Mouse (Mus musculus) layer of hippocampus, adult 8-10 months (tissue): ENCODE data around the gene Phf20. TPM values are rescaled to one million over a fixed set of nuclear protein-coding genes. Genes with fewer than 3 reads are reported as not detected.
"Not testable (repeated sequence)": the region's sequence is repeated elsewhere in the genome, so short reads cannot be mapped to it uniquely, and the experiment has no call there.

Experiments used
- DNase-seq, 2 experiments: peaks; one replicate each; pipeline ENCODE4 v3.0.0; 2022; ENCODE audit warnings: low spot score in 2 of 2
- total RNA-seq, 4 experiments: library from RNA; stranded (reverse); gene quantifications; 2 replicates each; pipeline ENCODE4 v1.2.4; 2022

Phf20 gene
- total RNA-seq, result 100 to 1,000 TPM in 3 of 4 experiments, 10 to 100 TPM in 1; 98.7 to 122 (median 109) TPM

DNA sequence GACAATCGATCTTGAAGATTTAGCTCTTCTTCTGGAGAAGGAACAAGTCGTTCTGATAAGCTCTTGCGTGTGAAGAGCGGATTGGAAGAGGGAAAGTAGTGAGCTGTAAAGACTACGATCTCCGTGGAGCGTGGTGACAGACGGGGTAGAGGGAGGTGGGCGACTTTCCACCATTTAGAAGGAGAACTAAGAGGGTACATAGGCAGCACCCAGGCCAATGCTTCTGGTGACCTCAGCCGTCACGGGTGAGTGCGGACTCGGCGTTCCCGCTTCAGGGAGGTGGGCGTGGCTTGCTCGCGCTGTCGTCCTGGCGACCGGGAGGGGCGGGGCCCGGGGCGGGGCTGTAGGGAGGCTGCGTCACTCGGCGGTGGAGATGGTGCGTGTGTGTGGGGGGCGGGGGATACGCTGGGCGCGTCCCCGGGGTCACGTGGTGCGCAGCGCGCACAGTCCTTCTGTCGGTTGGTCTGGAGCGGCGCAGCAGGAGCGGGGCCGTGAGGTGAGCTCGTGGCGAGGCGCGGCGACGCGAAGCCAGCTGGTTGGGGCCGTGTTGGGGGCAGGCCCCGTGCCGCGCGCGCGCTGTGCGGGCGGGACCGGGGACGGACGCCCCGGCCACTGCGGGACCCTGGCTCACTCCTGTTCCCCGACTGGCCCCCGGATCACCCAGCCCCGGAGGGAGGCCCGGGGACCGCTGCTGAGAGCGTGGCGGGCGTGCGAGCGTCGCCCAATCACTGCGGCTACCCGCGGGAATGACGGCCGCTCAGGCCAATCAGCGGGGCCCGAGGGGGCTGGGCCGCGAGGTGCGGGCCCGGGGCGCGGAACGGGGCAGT is at the start of gene Phf20:
Gene Phf20 (plus strand): TSS at position 165 of the 827 bp plus-strand sequence.
- DNase-seq, result peak; percentile 95 to 96

DNA sequence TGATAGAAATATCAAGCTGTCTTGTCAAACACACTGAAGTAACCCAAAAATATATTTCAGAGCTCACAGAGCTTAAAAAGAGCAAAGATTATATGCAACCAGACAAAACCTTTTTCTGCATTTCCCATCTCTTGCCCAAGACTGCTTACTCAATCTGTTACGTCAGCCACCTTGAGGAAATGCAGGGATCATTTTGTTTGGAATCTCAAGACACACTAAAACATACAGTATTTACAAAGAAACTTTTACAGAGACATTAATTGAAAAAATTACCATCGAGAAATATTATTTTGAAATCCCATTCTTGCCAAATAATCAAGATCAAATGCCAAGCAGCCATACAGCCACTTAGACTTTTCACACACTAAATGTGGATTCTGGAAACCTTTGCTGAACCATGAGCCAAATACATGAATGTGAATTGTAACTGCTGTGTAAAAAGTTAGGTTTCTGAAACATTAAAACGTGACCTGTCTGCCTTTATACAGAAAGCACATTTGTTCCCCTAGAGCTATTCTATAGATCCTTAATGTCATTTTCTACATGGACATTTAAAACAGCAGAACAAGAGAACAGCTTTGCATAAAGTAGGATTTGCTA is 48.9 kb upstream of the Phf20 start:
- no peak for DNase-seq

DNA sequence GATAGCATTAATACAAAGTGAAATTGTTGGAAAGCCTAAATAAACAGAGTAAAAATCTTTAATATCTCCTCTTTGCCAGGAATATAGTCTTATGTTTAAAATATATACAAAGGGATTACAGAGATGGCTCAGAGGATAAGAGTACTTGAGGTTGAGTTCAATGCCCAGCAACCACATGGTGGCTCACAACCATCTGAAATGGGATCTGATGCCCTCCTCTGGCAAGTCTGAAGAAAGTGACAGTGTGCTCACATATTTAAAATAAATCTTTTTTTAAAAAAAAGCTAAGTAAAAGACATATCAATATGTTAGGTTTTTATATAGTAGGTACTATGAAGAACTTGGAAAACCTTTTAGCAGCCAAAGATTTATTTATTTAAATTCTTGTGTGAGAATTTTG is 44.7 kb upstream of the Phf20 start:
- DNase-seq, result no peak

DNA sequence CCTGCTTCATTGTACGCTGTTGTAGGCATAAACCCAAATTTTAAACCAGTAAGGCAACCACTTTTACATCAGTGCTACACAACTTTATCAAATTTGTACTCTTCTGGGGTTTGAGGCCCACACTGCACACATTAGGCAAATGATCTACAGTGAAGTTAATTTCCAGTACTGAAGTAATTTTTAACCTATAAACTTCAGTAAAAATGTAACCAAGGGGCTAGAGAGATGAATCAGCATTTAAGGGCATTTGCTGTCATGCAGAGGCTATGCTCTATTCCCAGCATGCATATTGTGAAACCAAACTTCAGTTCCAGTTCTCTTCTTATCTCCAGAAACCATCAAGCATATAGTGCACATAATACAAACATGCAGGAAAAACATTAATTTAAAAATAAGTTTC is 30.8 kb upstream of the Phf20 start:
- no peak for DNase-seq

DNA sequence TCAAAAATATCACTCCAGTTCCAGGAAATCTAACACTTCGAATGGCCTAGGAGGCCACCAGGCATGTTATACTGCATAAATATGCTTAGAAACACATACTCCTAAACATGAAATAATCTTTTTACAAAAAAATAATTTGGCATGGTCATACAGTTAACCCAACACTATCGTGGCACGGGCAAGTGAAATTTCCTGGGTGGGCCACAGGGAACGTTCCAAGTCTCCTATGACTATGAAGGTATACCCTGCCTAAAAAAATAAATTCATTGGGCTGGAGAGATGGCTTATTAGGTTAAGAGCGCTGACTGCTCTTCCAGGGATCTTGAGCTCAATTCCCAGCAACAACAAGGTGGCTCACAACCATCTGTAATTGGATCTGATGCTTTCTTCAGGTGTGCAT is 29.7 kb upstream of the Phf20 start:
- DNase-seq, result no peak

DNA sequence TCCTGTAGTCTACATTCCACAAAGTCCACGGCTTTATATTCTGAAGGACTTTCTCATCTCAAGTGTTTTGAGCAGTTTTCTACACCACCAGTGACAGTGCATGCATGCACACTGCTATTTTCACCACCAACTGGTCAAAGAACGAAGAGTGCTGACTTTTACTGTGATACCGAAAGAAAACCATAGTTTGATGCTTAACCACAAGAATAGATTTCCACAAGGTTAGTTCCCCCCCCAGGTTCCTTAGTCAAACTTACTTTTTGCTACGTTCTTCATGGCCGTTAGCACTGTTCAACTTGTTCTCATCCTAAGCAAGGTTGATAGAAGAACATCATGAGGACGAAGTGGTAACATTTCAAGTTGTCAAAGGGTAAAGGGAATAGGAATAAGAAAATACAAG is 19.2 kb upstream of the Phf20 start:
- DNase-seq, result no peak

DNA sequence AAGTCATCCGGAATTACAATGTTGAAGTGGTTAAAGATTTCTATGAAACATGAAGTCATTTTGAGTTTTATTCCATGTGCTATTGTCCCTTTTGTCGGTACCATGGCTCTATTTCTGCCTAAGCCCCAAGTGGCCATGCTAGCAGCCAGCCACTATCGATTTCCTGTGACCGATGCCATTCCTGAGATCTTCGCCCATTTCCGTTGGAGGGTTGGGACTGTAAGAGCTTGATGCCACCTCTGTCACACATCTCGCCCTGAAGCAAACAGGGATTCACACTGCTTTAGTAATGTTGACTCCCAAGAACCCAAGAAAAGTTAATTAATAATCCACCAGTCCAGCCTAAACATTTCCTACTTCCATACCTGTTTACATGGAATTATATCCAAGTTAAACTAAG is 18.6 kb upstream of the Phf20 start:
- no peak for DNase-seq

DNA sequence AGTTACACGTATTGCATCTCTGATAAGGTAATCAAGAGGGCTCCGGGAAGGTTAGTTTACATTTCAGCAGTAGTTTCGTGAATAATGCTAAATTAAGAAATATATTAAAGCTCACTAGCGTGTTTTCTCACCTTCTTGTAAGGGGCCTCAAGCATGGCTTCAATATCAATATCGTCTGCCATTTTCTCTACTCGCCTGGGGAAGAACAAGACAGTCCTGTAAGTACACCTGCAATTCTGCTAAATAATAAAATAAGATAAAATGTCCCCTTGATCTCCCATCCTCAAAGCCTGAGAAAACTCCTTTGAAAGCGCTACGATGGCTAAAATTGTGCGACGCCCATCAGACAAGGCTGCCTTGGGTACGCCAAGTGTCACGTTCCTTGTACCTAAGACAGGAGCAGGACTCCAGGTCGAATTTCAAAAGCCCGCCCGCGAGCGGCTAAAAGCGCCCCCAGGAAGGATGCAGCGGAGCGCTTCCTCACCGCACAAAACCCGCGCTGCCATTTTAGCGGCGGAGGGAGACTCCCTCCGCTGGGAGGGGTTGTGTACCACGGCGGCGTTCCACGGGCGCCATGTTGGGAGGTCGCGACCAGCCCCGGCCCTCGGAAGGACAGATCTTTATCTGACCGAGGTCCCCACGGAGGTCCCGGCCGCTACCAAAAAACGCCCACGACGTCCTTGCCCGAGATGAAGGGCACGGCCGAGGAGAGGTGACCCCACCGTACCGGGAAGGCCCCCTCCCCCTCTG is 17.0 kb upstream of the Phf20 start:
- peak; percentile 57 to 58 for DNase-seq

DNA sequence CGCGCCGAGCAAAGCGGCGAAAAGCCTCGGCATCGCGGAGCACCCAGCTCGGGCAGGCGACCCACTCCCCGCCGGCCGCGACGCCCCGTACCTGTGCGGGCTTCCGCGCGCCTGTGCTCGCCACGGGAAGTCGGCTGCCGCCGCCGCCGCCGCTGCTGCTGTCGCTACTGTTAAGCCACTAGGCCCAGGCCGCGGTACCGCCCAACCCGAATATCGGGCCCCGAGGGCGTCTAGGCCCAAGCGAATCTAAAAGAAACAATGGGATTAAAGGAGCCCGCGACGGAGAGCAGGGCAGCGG is 16.5 kb upstream of the Phf20 start:
- DNase-seq, result no peak

DNA sequence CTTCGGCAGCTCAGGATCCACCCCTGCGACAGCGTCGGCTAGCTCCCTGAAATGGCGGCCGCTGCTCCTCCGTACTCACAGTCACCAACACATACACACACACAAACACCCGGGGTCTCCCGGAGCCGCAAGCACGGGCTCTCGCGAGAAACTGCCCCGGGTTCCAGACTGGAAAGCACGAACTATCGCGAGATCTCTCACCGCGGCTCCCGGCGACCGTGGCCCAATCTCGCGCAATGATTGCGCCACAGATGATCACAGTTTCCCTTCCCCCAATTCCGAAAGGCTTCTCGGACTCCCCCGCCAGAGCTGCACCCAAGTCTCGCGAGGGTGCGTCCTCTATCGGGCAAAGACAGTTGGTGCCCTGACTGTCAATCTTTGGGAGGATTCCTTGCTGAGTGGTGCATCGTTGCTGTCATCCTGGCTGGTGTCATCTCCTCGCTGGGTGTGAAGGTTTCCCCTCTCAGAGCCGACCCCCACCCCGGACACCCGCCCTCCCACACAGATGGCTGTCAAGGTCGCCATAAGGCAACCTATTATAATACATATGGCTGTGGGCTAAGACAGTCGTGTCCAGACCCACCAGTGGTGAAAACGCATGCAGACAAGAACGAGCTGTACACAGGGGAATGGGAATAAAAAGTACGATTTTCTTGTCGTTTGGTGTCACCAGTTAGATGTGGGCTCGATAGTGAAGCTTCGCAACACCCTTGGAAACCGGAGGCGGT is 16.0 kb upstream of the Phf20 start, which contains the start of gene Rbm39:
Gene Rbm39 (minus strand): TSS at position 145 of the 728 bp plus-strand sequence.
- DNase-seq, result peak; percentile 100

DNA sequence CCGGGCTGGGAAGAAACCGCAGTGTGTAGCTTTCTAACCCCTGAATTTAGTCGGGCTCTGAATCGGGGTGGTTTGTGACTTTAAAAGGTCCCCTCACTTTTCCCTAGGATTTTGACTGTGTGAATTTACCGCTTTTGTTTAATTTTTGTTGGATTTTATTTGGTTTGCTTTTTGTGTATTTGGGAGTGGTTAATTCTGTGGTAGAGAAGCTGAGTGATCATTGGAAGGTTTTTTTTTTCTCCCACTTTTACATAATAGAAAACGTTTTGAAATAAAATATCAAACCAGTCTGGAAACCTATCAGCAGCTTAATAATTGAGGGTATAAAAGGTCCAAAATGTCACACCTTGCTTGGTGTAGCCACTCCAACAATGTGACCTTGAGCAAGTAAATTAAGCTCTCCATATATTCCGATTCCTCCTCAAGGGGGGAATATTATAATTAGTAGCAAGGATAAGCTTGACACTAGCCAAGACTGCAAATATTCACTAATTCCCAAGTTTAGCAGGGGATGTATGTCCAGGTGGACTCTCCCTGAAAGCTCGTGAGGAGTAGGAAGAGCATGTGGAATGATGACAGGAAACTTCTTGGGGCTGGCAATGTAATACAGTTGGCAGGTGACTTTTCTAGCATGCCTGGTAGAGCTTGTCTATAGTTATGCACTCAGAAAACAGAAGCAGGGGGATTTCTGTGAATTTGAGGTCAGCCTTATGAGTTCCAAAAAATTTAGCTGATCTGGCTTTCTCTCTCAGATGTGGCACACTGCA is 15.3 kb upstream of the Phf20 start:
- DNase-seq, result no peak

DNA sequence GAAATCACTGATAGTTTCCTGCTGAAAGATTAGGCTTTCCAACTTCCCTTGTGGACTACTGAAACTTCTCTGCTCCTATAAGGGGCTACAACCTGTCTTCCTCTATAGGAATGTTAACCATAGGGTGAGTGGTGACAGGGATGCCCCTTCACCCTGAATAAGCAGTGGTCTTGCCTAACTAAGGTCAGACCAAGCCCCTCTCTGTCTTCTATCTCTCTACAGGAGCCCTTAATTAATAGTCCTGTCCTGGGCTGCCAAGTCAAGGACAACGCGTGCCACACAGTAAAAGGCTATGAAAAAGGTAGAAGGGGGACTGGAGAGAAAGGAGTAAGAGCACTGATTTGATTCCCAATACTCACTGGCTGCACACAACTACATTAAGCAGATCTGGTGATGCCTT is 14.7 kb upstream of the Phf20 start:
- DNase-seq, result no peak

DNA sequence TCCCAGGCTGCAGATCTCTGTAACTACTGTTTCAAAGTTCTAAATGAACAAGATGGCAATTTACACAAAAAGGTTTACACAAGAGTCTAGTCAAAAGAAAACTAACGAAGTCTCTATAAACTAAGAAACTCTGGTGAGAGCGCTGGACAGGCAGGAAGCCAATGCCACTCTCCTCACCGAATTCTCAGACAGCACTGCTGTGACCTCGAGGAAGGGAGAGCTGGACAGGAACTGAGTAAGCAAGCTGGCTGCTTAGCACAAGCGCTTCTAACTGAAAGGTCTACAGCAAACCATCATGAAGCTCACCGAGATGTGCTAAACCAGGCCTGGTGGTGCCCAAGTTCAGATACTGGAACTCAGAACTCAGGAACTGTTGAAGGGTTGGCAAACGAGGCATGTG is 7.0 kb upstream of the Phf20 start:
- not testable (repeated sequence) for DNase-seq

DNA sequence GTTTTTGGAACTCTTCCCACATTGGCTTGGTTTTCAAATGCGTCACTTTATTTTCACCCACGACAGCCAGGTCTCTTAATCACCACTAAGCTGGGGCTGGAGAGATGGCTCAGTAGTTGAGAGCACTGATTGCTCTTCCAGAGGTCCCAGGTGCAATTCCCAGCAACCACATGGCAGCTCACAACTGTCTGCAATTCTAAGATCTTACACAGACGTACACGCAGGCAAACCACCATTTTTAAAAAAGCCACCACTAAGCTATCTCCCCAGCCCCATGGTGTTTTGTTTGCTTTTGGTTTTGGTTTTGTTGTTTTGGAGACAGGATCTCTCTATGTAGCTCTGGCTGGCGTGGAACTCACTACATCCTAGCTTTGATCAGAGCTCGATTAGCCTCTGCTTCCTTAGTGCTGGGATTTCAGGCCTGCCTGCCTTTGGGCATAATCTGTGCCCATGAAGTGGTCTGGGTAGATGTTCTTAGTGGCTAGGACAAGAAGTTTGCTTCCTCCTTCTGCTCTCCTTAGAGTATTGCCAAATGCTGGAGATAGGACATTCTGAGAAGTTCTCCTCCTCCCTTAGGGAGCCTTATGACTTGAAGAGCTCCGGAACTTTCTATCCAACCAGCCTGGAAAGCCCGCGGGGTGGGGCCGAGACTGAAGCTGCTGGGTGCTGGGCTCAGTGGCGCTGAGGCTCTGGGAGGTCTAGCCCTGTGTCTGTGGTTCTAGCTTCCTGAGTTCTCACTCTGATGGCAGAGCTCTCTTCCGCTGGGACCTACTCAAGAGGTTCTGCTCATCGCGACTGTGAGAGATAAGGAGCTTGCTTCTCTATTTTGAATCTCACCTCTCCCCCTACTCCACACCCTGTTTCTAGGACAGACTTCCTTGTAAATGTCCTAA is 6.0 kb upstream of the Phf20 start:
- DNase-seq, result no peak

DNA sequence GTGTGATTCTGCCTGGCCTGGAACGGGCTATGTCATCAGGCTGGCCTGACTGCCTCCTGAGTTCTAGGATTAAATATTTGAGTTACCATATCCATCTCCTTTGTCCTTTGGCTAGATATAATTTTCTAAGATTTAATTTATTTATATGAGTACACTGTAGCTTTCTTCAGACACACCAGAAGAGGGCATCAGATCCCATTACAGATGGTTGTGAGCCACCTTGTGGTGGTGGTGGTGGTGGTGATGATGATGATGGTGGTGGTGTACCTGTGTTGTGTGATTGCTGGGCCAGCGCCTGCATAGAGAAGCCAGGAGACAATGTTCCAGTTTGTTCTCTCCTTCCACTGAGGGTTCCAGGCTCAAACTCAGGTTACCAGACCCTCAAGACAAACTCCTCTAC is 4.7 kb upstream of the Phf20 start:
- DNase-seq, result no peak

DNA sequence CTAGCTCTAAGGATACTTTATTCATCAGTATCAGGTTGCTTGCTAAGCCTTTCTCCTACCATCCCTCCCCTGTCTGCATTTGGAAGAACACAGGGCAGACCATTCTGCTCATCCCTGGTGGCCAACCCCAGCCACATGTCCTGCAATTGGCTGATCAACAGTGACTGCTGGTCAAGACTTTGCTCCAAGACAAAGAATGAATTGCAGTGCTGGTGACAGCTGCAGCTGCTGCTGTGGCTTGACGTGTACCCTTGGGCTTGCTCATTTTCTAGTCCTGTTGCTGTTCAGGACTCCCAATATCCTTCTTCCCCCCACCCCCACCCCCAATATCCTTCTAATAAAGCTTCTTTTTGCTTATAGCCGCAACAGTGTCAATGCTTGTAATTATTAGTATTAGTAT is 4.2 kb upstream of the Phf20 start:
- no peak for DNase-seq

DNA sequence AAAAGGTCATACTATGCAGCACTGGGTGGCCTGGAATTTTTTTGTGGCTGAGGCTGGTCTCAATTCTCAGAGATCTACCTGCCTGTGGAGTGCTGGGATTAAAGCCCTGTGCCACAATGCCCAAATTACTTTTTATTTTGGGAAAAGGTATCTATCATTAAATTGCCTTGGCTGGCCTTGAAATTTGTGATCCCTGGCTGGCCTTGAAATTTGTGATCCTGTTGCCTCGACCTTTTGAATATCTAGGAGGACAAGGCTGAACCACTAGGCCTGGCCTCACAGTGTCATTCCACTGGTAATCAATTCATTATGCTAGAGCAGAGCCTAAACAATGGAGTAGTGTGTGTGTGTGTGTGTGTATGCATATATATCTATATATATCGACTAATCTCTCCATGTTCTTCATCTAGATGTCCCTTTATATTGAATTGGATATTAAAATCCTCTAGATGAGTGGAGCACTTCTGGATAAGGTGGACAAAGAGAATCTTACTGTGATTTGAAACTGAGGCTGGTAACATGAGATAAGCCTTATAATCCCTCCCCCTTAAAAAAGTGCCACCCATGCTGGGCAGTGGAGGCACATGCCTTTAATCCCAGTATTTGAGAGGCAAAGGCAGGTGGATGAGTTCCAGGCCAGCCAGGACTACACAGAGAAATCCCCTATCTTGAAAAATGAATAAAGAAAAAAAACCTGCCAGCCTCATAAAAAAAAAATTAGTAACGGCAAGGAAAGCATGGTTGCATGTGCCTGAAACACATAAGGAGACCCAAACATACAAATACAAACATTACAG is 3.0 kb upstream of the Phf20 start:
- DNase-seq, result no peak

DNA sequence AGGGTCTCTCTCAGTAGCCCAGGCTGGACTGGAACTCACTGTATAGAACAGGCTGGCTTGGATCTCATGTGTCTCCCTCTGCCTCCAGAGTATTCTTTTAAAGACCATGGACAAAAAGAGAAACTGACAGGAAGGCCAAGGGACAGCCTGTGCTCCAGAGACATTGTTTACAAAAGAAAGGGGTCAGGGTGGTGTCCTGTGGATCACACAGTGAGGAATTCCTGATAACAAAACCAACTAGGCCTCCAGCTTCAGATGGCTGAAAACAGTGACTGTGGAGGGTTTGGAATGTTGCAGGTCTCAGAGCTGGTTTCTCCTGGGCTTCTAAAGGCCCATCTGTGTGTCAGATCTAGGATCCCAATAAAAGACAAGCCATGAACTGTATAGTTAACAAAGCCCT is 1.7 kb upstream of the Phf20 start:
- DNase-seq, result no peak
